Mouse (Mus musculus) layer of hippocampus, adult 9-10 months (tissue): ENCODE measurements around the gene Hdac7.

ENCODE experiments used
- DNase-seq: peaks from one replicate; pipeline ENCODE4 v3.0.0; 2022; ENCODE audit warnings: low spot score

Gene Hdac7

GRCm38 (mm10) chr15:97854551-97854950, 10.2 kb upstream of the Hdac7 start:
- no peak for DNase-seq

GRCm38 (mm10) chr15:97854059-97854458, 9.8 kb upstream of the Hdac7 start:
- DNase-seq = no peak

GRCm38 (mm10) chr15:97852291-97852690, 8.0 kb upstream of the Hdac7 start:
- DNase-seq = no peak

GRCm38 (mm10) chr15:97851011-97851410, 6.7 kb upstream of the Hdac7 start:
- no peak for DNase-seq

- DNase-seq = no peak
Measured at GRCm38 (mm10) chr15:97850441-97850840, 6.1 kb upstream of the Hdac7 start.

GRCm38 (mm10) chr15:97849116-97849911, 5.0 kb upstream of the Hdac7 start:
- peak; percentile 96 for DNase-seq

- no peak for DNase-seq
Measured at GRCm38 (mm10) chr15:97847866-97848265, 3.6 kb upstream of the Hdac7 start.

GRCm38 (mm10) chr15:97847285-97847684, 3.0 kb upstream of the Hdac7 start:
- DNase-seq = no peak

GRCm38 (mm10) chr15:97846121-97846882, 2.0 kb upstream of the Hdac7 start:
- no peak for DNase-seq

- no peak for DNase-seq
Measured at GRCm38 (mm10) chr15:97843247-97843651, 1.1 kb downstream of the Hdac7 start.

GRCm38 (mm10) chr15:97842058-97842457, 2.2 kb downstream of the Hdac7 start:
- DNase-seq = no peak

GRCm38 (mm10) chr15:97841383-97841782, 2.9 kb downstream of the Hdac7 start:
- DNase-seq = no peak

GRCm38 (mm10) chr15:97840781-97841180, 3.5 kb downstream of the Hdac7 start:
- no peak for DNase-seq

- no peak for DNase-seq
Measured at GRCm38 (mm10) chr15:97839991-97840455, 4.3 kb downstream of the Hdac7 start.

GRCm38 (mm10) chr15:97839473-97839872, 4.8 kb downstream of the Hdac7 start:
- no peak for DNase-seq

GRCm38 (mm10) chr15:97839012-97839411, 5.3 kb downstream of the Hdac7 start:
- DNase-seq = no peak

- DNase-seq = no peak
Measured at GRCm38 (mm10) chr15:97838395-97838794, 5.9 kb downstream of the Hdac7 start.

GRCm38 (mm10) chr15:97837491-97838061, 6.7 kb downstream of the Hdac7 start:
- DNase-seq = no peak

GRCm38 (mm10) chr15:97836894-97837247, 7.4 kb downstream of the Hdac7 start:
- DNase-seq = no peak

GRCm38 (mm10) chr15:97836153-97836893, 8.0 kb downstream of the Hdac7 start:
- no peak for DNase-seq

- DNase-seq = no peak
Measured at GRCm38 (mm10) chr15:97832764-97833479, 11.4 kb downstream of the Hdac7 start.
